In the genomic region with DNA sequence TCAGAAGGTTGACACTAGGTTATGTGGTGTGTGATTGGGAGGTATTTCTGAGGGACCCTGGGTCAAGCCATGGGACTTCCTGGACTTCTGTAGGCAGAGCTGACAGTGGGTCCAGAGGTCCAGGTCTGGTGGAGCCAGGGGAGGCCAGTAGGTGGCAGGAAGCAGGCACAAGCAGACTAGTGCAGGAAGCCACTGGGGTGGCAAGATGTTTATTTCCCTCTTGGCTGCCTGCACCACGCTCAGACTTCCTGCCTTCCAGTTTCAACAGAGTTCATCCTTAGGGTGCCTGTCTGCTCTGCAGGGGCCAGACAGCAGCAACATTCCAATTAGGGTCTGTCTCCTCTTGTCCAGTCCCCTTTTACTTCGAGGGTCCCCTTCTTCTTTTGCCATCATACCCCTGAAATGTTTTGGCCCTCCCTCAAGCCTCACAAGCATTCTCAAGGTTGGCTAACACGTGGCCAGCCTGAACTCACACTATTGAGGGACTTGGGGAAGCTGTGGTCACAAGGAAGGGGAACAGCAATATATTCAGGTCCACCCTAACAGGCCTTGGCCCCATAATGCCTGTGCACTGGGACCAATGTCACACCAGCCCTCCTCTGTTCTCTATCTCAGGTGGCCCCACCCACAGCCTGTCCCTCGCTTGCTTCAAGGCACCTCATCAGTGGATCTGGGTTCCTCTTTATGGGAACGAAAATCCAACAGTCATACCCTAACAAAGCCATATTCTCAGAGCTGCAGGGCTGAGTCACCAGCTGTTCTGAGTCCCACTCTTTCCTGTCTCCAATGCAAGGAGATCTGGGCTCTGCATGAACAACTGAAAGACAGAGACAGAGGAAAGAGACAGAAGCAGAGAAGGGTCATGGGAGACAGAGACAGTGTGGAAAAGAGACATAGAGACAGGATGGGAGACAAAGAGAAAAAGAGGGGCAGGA, we compare ENCODE assay signal across 9 mouse cellular contexts. TPM values are rescaled to one million over a fixed set of nuclear protein-coding genes. Genes with fewer than 3 reads are reported as not detected.
DNase-seq lines count a peak whose midpoint lies in the region; ATAC-seq and TF ChIP-seq lines count a peak whose summit lies in the region.
"Had no signal": no experiment of that assay in that cellular context is flagged by ENCODE, and none has a peak within 500 bp of the region (broad histone marks: within the 10 kb centered on the region; RNA-seq: fewer than 3 reads in every experiment).

No protein-coding gene starts in this region.

- 15% methylated on average over 5 of the region's 5 CpGs for WGBS in spleen, adult 2 months
- 44% methylated on average over 5 of the region's 5 CpGs for WGBS in lung, embryonic 15.5 days

- H3K27me3 ChIP-seq in spleen, adult 2 months (ENCODE audit: control insufficient read depth, insufficient read depth, low read length) = no peaks in the 10 kb centered on the region
- H3K27me3 ChIP-seq in lung, embryonic 15.5 days = no peaks in the 10 kb centered on the region

- peak; percentile 95 for DNase-seq in heart, adult 11 months
- DNase-seq in heart, postnatal 25 days (ENCODE audit: low spot score) = no peak
- DNase-seq in spleen, adult 2 months (ENCODE audit: low read depth in 1 of 2, low spot score in 2 of 2) = peak in 1 of 2 experiments; percentile 58
- no peak for DNase-seq in spleen, adult 12 weeks (ENCODE audit: low spot score)
- DNase-seq in thymus, postnatal 36 days = peak; percentile 15 to 43
- DNase-seq in retina, embryonic 14.5 days (ENCODE audit: low spot score) = no peak
- no peak for DNase-seq in urinary bladder, postnatal 25 days (ENCODE audit: low spot score)
- DNase-seq: gastrocnemius, postnatal 36 days had no signal

- TF ChIP-seq POLR2A in spleen, adult 2 months (IDR thresholded peaks at IDR 0.05; ENCODE audit: low read depth, low read length) = no peak

- no peak overlapping the region for H3K4me2 ChIP-seq in lung, embryonic 15.5 days

- H3K4me3 ChIP-seq in spleen, adult 2 months (ENCODE audit: extremely low read depth, insufficient read depth, insufficient read length) = no peak overlapping the region
- H3K4me3 ChIP-seq in lung, embryonic 15.5 days = no peak overlapping the region

- no peak overlapping the region for H3K9ac ChIP-seq in lung, embryonic 15.5 days

- peak; percentile 25; the same call in 1 of the 2 replicates for TF ChIP-seq CTCF in spleen, adult 2 months (IDR thresholded peaks at IDR 0.05; ENCODE audit: extremely low read depth, insufficient read depth, insufficient read length, insufficient replicate concordance)

- no peaks in the 10 kb centered on the region for H3K9me3 ChIP-seq in lung, embryonic 15.5 days

- peak overlapping the region; percentile 63 for H3K27ac ChIP-seq in spleen, adult 2 months (ENCODE audit: insufficient read depth, low read length)
- peak overlapping the region; percentile 19; the same call in 1 of the 2 replicates for H3K27ac ChIP-seq in lung, embryonic 15.5 days

- H3K4me1 ChIP-seq in spleen, adult 2 months (ENCODE audit: control insufficient read depth, insufficient read depth, insufficient read length) = peaks cover 29% of the 10 kb centered on the region; the same call in 1 of the 2 replicates
- H3K4me1 ChIP-seq in lung, embryonic 15.5 days = no peaks in the 10 kb centered on the region

- intact Hi-C loops in heart, postnatal 25 days (cut with DNase I) = no loop called here

- ATAC-seq in lung, embryonic 15.5 days (ENCODE audit: borderline replicate concordance, extremely low read depth, low FRiP score, low TSS enrichment) = no peak

- peaks cover 23% of the 10 kb centered on the region for H3K36me3 ChIP-seq in spleen, adult 2 months (ENCODE audit: control insufficient read depth, insufficient read depth, low read length)
- H3K36me3 ChIP-seq in lung, embryonic 15.5 days = no peaks in the 10 kb centered on the region

RNA-seq across cellular contexts. Expression of gene Susd3, which starts 23.6 kb away (rescaled TPM):
- total RNA-seq in heart, postnatal 25 days (2021) = under 1 TPM; 0.70 to 0.87 TPM
- polyA plus RNA-seq in spleen, adult 2 months (2012; rRNA removed) = 49.7 and 58.1 TPM in 2 replicates
- 1.5 and 2.2 TPM in 2 replicates for polyA plus RNA-seq in lung, embryonic 15.5 days (2015; fragmentation: Nextera tagmentation; extraction: Ambion mirVana)

RNA-seq across cellular contexts. Expression of gene Fgd3, which starts 48.0 kb away (rescaled TPM):
- total RNA-seq in heart, postnatal 25 days (2021) = 1 to 10 TPM in 1 of 2 experiments, under 1 TPM in 1; 0.91 to 1.2 TPM
- polyA plus RNA-seq in spleen, adult 2 months (2012; rRNA removed) = 21.3 and 22.0 TPM in 2 replicates
- 0.30 and 0.33 TPM in 2 replicates for polyA plus RNA-seq in lung, embryonic 15.5 days (2015; fragmentation: Nextera tagmentation; extraction: Ambion mirVana)

RNA-seq across cellular contexts. Expression of gene Card19, which starts 56.3 kb away (rescaled TPM):
- 100 to 1,000 TPM; 152 to 154 TPM for total RNA-seq in heart, postnatal 25 days (2021)
- 79.4 and 106 TPM in 2 replicates for polyA plus RNA-seq in spleen, adult 2 months (2012; rRNA removed)
- 47.4 and 52.6 TPM in 2 replicates for polyA plus RNA-seq in lung, embryonic 15.5 days (2015; fragmentation: Nextera tagmentation; extraction: Ambion mirVana)

Comparison
In these comparisons a context has a peak if more than half of its experiments do, and no peak if none do; other contexts are left out.
1. DNase-seq: peak in heart, adult 11 months (single experiment) and thymus, postnatal 36 days (2 of 2); none in heart, postnatal 25 days (single experiment), spleen, adult 12 weeks (single experiment), retina, embryonic 14.5 days (single experiment) and urinary bladder, postnatal 25 days (single experiment).
2. RNA of gene Susd3, which starts 23.6 kb away (polyA plus RNA-seq): 49.7 to 58.1 TPM in spleen, adult 2 months; 1.5 to 2.2 TPM in lung, embryonic 15.5 days; every median in the first group is over 10 times any median in the second.
3. RNA of gene Fgd3, which starts 48.0 kb away (polyA plus RNA-seq): 21.3 to 22.0 TPM in spleen, adult 2 months; 0.30 to 0.33 TPM in lung, embryonic 15.5 days; every median in the first group is over 10 times any median in the second.